Mouse (Mus musculus): ENCODE results near the gene Clybl.

Gene Clybl

GRCm38 (mm10) chr14:122413542-122413928 lies 232.0 kb downstream of the Clybl start:
- DNase-seq (ENCODE audit: low read depth, low spot score) = no peak

DNA sequence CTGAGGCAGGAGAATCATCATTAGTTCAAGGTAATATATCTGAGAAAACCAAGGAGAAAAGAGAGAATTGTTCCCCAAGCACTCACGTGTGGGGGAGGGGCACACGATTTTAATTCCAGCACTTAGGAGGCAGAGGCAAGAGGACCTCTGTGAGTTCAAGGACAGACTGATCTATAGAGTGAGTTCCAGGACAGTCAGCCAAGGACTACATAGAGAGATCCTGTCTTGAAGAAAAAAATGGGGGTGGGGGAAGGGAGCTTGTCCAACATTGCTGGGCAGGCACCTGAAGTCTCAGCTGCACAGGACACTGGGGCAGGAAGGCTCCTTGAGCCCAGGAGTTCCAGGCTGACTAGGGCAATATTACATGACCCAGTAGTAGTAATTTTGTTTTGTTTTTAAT lies 233.3 kb downstream of the Clybl start:
- no peak for DNase-seq (ENCODE audit: low read depth, low spot score)

DNA sequence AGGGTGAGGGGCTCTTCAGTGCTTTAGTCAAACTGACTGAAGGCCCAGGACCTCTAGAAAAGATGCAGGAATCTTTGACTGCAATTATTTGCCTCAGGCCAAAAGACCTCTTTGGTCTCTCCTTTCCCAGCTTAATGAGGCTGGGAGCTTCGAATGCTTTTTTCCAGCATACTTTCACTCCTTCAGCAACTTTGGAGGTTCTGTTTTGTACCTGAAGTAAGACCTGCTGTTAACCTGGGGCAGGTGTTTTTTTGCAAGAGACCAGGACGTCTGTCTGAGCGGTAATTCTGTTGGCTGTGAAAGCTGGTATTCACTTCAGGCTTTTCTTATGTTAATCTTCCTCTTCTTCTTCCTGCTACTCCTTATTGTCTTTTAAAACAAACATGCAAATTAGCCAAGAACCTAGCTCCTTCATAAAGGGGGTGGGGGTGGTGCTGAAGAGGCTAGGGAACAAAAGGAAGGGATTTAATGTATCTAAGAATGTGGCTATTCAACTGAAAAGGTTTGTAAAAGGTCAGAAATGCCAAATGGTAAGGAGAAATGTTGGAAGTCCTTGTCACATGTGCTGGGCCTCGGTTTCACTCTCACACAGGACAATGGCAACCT lies 234.8 kb downstream of the Clybl start:
- DNase-seq (ENCODE audit: low read depth, low spot score) = no peak

- DNase-seq (ENCODE audit: low read depth, low spot score) = no peak
Observed at GRCm38 (mm10) chr14:122424441-122424840, 242.9 kb downstream of the Clybl start.

GRCm38 (mm10) chr14:122426529-122427203 lies 245.2 kb downstream of the Clybl start:
- DNase-seq (ENCODE audit: low read depth, low spot score) = no peak

GRCm38 (mm10) chr14:122427204-122427560 lies 245.7 kb downstream of the Clybl start:
- DNase-seq (ENCODE audit: low read depth, low spot score) = no peak

GRCm38 (mm10) chr14:122427654-122428053 lies 246.2 kb downstream of the Clybl start:
- DNase-seq (ENCODE audit: low read depth, low spot score) = no peak

GRCm38 (mm10) chr14:122432558-122432957 lies 251.1 kb downstream of the Clybl start:
- no peak for DNase-seq (ENCODE audit: low read depth, low spot score)

DNA sequence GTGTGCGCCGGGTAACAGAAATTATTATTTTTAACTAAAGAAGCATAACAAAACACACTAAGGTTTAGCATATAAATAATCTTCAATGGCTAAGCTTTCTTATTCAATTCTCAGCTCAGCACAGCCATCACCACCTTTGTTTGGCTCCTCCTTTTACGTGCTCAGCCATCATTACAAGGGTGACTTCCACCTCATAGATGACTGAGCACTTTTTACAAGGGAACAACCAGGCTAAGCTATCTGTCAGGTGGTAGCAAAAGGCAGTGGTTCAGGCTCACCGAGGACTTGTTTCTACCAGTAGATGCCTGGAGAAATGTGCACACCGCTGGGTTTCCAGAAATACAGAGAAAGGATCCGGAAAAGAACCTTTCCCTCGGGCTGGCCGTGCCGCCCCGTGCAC lies 252.5 kb downstream of the Clybl start:
- DNase-seq (ENCODE audit: low read depth, low spot score) = no peak

DNA sequence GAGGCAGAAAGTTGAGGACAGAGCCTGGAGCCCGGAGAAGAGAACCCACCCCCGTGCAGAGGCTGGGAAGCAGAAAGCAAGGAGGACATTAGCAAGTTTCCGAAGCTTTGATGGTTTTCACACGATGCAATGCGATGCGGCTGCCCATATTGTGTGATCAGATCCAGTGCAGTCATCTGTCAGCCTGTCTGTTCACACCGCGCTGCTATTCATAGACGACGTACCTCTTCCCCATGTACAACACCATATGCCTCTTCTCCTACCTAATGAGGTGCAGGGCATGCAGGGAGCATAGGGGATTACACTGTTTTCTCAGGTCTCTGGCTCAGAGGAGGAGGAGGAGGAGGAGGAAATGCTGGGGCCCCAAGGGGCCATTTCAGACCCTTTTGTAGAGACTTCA lies 255.3 kb downstream of the Clybl start:
- no peak for DNase-seq (ENCODE audit: low read depth, low spot score)

DNA sequence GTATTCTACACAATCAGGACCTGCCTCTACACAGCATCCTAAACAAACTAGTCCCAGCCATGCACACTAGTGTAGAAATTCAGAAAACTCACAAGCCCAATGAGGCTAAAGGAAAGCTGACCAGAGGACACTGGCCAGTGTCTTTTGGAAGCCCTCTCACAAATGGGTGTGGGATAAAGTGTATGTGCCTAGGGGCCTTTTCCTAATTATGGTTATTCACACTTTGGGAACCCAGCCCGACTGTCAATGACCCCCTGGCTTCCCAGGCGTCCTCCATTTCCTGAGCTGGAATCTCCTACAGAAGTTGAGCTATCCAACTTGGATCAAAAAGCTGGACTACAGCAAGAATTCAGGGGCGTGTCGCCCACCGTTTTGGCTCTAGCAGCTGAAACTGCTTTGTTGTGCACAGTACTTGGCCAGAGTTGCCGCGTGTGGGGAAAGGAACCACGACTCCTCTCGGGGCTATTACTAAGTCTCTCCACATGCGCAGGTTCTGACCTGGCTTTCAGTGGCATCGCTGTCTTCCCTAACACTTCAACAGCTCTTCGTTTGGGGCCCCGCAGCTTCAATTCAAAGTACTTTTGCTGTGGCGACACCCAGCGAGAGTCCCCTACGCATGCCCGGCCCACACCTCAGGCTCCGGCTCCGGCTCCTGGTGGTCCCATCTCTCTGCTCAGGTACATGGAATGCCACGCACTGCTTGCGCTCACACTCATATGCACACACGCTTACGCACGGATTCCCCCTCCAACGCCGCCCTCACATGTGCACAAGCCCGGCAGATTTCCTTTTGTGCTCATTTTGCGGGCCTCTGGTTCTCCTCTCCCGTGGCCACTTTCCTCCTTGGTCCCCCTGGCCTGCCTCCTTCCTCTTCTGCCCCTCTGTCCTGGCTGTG lies 268.3 kb downstream of the Clybl start:
- no peak for DNase-seq (ENCODE audit: low read depth, low spot score)

- no peak for DNase-seq (ENCODE audit: low read depth, low spot score)
Observed at GRCm38 (mm10) chr14:122450496-122451382, 269.2 kb downstream of the Clybl start, which contains the start of gene Gm5089. Gene Gm5089 (minus strand): TSS chr14:122451115.

DNA sequence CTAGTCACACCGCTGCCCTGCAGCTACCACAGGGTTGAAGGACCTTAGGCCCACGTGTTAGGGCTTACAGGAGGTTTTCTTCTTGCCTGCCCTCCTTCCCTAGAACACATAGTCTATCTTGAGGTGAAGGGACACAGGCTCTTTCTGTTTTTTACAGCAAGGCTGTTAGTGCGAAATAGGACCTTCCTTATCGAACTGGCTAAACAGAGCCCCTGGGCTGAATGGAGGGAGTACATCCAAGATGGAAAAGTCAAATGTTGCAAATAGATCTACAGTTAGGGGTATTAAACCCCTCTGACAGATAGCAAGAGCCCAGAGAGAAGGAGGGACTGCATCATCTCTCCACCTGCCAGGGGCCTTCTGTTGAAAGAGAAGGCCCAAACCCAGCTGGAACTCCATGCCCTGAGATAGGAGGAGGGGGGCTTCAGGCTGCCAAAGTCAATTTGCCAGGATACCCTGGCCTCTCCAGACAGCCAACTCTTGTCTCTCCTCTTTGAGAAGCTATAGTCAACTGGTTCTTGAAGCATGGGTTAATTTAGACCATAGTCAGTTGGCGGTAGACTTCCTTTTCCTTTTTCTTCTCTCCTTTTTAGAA lies 270.1 kb downstream of the Clybl start:
- no peak for DNase-seq (ENCODE audit: low read depth, low spot score)
